Mouse (Mus musculus) adrenal gland, postnatal 25 days (tissue): ENCODE measurements around the gene Adss. TPM values are rescaled to one million over a fixed set of nuclear protein-coding genes. Genes with fewer than 3 reads are reported as not detected.
A peak's percentile ranks its signal among the peaks of the same experiment; 100 is the strongest.
"Not testable (repeated sequence)": the region's sequence is repeated elsewhere in the genome, so short reads cannot be mapped to it uniquely, and the experiment has no call there.

Experiments used
- DNase-seq: peaks from one replicate; pipeline ENCODE4 v3.0.0; 2021; ENCODE audit warnings: mixed read lengths
- long read RNA-seq: library from polyadenylated mRNA; stranded (forward); transcript quantifications from one replicate; pipeline ENCODE4 v2.0.0, GENCODE M21; 2021
- total RNA-seq: library from RNA; stranded (reverse); gene quantifications from 2 replicates; pipeline ENCODE4 v1.2.3, GENCODE M21; 2021

The Adss gene
- 67.7 and 72.6 TPM in 2 replicates for total RNA-seq
- long read RNA-seq, transcript Adss-201 (13 exons, 2,771 nt): major isoform, 113 of 132 reads
- long read RNA-seq, partial matches to known transcripts: 6 of 132 reads
- long read RNA-seq, other reads (novel, unspliced or antisense): 12 of 132 reads

GRCm38 (mm10) chr1:177796193-177796939 is at the start of gene Adss:
Gene Adss (minus strand): TSS chr1:177796511.
- peak; percentile 99 for DNase-seq

GRCm38 (mm10) chr1:177845812-177846211 is 49.5 kb upstream of the Adss start:
- DNase-seq: peak; percentile 1

- DNase-seq: not testable (repeated sequence)
Observed at GRCm38 (mm10) chr1:177827776-177828175, 31.5 kb upstream of the Adss start.

GRCm38 (mm10) chr1:177806772-177807171 is 10.5 kb upstream of the Adss start:
- peak; percentile 27 for DNase-seq

- DNase-seq: no peak
Observed at GRCm38 (mm10) chr1:177803511-177803910, 7.2 kb upstream of the Adss start.

- no peak for DNase-seq
Observed at GRCm38 (mm10) chr1:177797151-177797755, 942 bp upstream of the Adss start.

GRCm38 (mm10) chr1:177795421-177796192 is 704 bp downstream of the Adss start:
- DNase-seq: peak; percentile 48

GRCm38 (mm10) chr1:177794866-177795265 is 1.4 kb downstream of the Adss start:
- no peak for DNase-seq

GRCm38 (mm10) chr1:177792835-177793234 is 3.5 kb downstream of the Adss start:
- no peak for DNase-seq

- DNase-seq: no peak
Observed at GRCm38 (mm10) chr1:177777397-177777796, 18.9 kb downstream of the Adss start.

GRCm38 (mm10) chr1:177768931-177769330 is 27.4 kb downstream of the Adss start:
- no peak for DNase-seq

GRCm38 (mm10) chr1:177757249-177757648 is 39.1 kb downstream of the Adss start:
- no peak for DNase-seq

GRCm38 (mm10) chr1:177753496-177753895 is 42.8 kb downstream of the Adss start:
- no peak for DNase-seq

GRCm38 (mm10) chr1:177747869-177748540 is 48.3 kb downstream of the Adss start:
- no peak for DNase-seq

GRCm38 (mm10) chr1:177744521-177745325 is 51.6 kb downstream of the Adss start:
- no peak for DNase-seq

GRCm38 (mm10) chr1:177742119-177742518 is 54.2 kb downstream of the Adss start:
- no peak for DNase-seq

GRCm38 (mm10) chr1:177740707-177741106 is 55.6 kb downstream of the Adss start:
- DNase-seq: no peak

GRCm38 (mm10) chr1:177737505-177738105 is 58.7 kb downstream of the Adss start:
- no peak for DNase-seq

- DNase-seq: no peak
Observed at GRCm38 (mm10) chr1:177731973-177732372, 64.3 kb downstream of the Adss start.

GRCm38 (mm10) chr1:177729043-177730024 is 67.0 kb downstream of the Adss start, which contains the start of gene 1700016C15Rik:
Gene 1700016C15Rik (plus strand): TSS chr1:177729814.
- no peak for DNase-seq
